Mouse (Mus musculus) midbrain, embryonic 16.5 days (tissue): ENCODE data around the gene 1810043G02Rik. TPM values are rescaled to one million over a fixed set of nuclear protein-coding genes. Genes with fewer than 3 reads are reported as not detected.

ENCODE experiments used
- ATAC-seq: fragments of 200-750 bp; cut with Nextera tagmentation; 2 replicates; pipeline ENCODE4 v1.8.0; 2017; ENCODE audit warnings: moderate TSS enrichment
- H3K27ac ChIP-seq: fragments of 300-500 bp; sonication (generic); 2 replicates; pipeline ENCODE4 v1.5.1; 2014; ENCODE audit warnings: mild to moderate bottlenecking, low read length, mixed read lengths
- H3K27me3 ChIP-seq: fragments of 300-500 bp; sonication (generic); 2 replicates; pipeline ENCODE4 v1.6.1; 2014; ENCODE audit warnings: low read depth, low read length, mixed read lengths; ENCODE audit not compliant: control insufficient read depth, insufficient read depth
- H3K36me3 ChIP-seq: fragments of 300-500 bp; sonication (generic); 2 replicates; pipeline ENCODE4 v1.6.1; 2014; ENCODE audit warnings: mild to moderate bottlenecking, low read length, moderate library complexity, mixed read lengths; ENCODE audit not compliant: control insufficient read depth, insufficient read depth
- H3K4me1 ChIP-seq: fragments of 300-500 bp; sonication (generic); 2 replicates; pipeline ENCODE4 v1.6.1; 2014; ENCODE audit warnings: mild to moderate bottlenecking, low read length, mixed read lengths; ENCODE audit not compliant: control insufficient read depth, insufficient read depth
- H3K4me2 ChIP-seq: fragments of 300-500 bp; sonication (generic); 2 replicates; pipeline ENCODE4 v1.6.1; 2014; ENCODE audit warnings: mild to moderate bottlenecking, low read length, mixed read lengths
- H3K4me3 ChIP-seq: fragments of 300-500 bp; sonication (generic); 2 replicates; pipeline ENCODE4 v1.5.1; 2014; ENCODE audit warnings: low read depth, mild to moderate bottlenecking, low read length, moderate library complexity, mixed read lengths
- H3K9ac ChIP-seq: fragments of 300-500 bp; sonication (generic); 2 replicates; pipeline ENCODE4 v1.6.1; 2014; ENCODE audit warnings: low read depth, low read length, mixed read lengths
- H3K9me3 ChIP-seq: fragments of 300-500 bp; sonication (generic); replicated peaks from 2 replicates; pipeline ENCODE4 v1.6.1; 2014; ENCODE audit warnings: mild to moderate bottlenecking, low read length, mixed read lengths; ENCODE audit not compliant: control insufficient read depth, poor library complexity, severe bottlenecking
- WGBS: fragments of 180-500 bp; shearing (Covaris S2); extraction: QIAGEN DNeasy Blood & Tissue Kit; methylation state at CpG from one replicate; pipeline ENCODE4 v1.1.7; 2014; 5-methylcytosine and 5-hydroxymethylcytosine counted together
- polyA plus RNA-seq: library from polyadenylated mRNA; unstranded; fragments of >200 nt; fragmentation: Nextera tagmentation; extraction: Ambion mirVana; gene quantifications from 2 replicates; pipeline ENCODE4 v1.2.1, GENCODE M21; 2015

The 1810043G02Rik gene
- polyA plus RNA-seq, 1 experiment from 2014 or later: 48.1 TPM

DNA sequence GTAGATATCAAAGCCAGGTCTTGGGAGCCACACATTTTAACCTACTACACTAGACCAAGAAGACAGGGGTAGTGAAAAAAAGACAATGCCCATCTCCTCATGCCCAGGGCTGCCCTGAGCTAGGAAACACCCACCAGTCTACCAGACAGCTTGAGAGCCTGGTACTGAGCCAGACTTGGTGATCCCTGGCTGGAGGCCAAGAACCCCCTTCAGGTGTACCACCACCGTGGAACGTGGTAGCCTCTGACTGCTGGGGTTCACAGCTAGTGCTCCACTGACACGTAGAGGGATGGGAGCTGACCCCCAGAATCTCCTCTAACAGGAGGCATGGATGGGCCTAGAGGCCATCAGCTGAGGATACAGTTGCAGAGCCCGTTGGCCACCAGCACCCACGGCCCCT, 21.9 kb downstream of the 1810043G02Rik start:
- 91% methylated on average over 5 of the region's 5 CpGs for WGBS

DNA sequence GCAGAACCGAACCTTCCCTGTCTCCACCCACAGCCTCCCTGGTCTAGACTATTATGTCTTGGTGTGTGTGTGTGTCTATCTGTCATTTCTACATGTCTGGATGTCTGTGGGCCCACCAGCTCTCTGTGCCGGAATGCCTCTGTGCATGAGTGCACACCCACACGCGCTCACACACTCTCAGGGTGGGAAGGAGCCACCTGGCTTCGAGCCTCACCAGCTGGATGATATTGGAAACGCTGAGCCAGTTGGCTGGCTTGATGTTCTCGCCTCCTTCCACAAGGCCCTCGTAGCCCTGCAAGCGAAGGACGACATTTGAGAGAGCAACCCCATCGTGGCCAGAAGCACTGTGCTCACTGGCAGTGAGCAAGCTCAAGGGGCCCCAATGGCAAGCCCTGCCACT, 23.5 kb downstream of the 1810043G02Rik start:
- Histone ChIP-seq H3K4me1 (peaks cover under 1% of the 10 kb centered on the region), H3K4me3 (no peak overlapping the region), H3K27ac (no peak overlapping the region), H3K9ac (no peak overlapping the region), H3K9me3 (no peaks in the 10 kb centered on the region), H3K4me2 (no peak overlapping the region), H3K27me3 (no peaks in the 10 kb centered on the region), H3K36me3 (peaks cover 32% of the 10 kb centered on the region)
- 94% methylated on average over 11 of the region's 11 CpGs for WGBS
- no peak for ATAC-seq

More for the DNA sequence above, 21.9 kb downstream of the 1810043G02Rik start:
- Histone ChIP-seq H3K27me3 (no peaks in the 10 kb centered on the region), H3K9ac (no peak overlapping the region), H3K36me3 (peaks cover 43% of the 10 kb centered on the region), H3K9me3 (no peaks in the 10 kb centered on the region), H3K4me2 (no peak overlapping the region), H3K4me1 (no peaks in the 10 kb centered on the region), H3K4me3 (no peak overlapping the region), H3K27ac (no peak overlapping the region)
- no peak for ATAC-seq

DNA sequence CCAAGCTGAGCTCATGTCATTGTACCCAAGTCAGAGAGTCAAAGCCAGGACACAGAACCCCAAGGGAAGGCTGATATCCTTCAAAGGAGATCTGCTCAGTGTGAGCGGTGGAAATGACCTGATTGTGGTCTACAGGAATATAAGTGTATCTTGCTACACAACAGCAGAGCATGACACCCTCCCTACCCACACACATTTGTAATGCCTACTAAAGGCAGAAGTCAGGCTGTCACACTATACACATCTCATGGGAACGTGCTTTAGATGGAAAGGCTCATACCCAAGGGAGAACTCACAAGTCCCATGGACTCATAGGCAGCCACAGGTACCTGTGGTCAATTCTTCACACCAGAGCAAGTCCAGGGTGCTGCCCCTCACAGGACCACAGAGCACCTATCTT, 24.0 kb downstream of the 1810043G02Rik start:
- Histone ChIP-seq H3K27ac (no peak overlapping the region), H3K36me3 (peaks cover 32% of the 10 kb centered on the region)
- no peak for ATAC-seq

DNA sequence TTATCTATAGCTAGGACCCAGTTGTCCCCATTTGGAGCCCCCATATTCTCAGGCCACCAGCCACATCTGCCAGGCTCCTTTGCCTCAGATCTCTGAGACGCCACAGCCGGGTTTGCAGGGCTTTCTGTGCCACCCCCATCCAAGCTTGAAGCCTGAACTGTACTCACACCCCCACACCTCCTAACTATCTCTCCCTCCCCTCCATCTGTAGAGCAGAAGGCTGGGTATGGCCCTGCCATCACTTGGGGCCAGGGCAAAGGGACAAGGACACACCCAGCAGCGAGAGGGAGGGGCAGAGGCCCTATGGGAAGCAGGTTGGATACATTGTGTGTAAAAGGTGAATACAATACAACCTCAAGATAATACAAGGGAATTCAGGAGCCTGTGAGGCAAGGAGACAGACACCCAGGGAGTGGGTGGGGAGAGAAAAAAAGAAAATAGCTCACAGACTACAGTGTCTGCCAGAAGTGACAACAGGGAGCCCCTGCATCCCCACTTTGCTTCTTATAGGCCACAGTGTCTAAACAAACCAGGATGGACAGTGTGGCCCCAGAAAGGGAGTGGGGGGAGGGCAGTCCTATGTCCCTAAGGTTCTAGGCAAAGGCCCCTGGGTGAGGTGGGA, 26.3 kb downstream of the 1810043G02Rik start:
- no peak for ATAC-seq
- Histone ChIP-seq H3K36me3 (peaks cover 29% of the 10 kb centered on the region), H3K9ac (no peak overlapping the region), H3K4me2 (no peak overlapping the region), H3K4me1 (peaks cover 21% of the 10 kb centered on the region), H3K27me3 (no peaks in the 10 kb centered on the region), H3K4me3 (no peak overlapping the region), H3K9me3 (no peaks in the 10 kb centered on the region), H3K27ac (no peak overlapping the region)
- 88% methylated on average over 3 of the region's 3 CpGs for WGBS

More for the DNA sequence above, 24.0 kb downstream of the 1810043G02Rik start:
- H3K4me2 ChIP-seq: no peak overlapping the region
- WGBS: 92% methylated on average over 2 of the region's 2 CpGs
- no peaks in the 10 kb centered on the region for H3K9me3 ChIP-seq
- peaks cover 6% of the 10 kb centered on the region for H3K4me1 ChIP-seq
- no peak overlapping the region for H3K4me3 ChIP-seq
- no peaks in the 10 kb centered on the region for H3K27me3 ChIP-seq
- H3K9ac ChIP-seq: no peak overlapping the region

DNA sequence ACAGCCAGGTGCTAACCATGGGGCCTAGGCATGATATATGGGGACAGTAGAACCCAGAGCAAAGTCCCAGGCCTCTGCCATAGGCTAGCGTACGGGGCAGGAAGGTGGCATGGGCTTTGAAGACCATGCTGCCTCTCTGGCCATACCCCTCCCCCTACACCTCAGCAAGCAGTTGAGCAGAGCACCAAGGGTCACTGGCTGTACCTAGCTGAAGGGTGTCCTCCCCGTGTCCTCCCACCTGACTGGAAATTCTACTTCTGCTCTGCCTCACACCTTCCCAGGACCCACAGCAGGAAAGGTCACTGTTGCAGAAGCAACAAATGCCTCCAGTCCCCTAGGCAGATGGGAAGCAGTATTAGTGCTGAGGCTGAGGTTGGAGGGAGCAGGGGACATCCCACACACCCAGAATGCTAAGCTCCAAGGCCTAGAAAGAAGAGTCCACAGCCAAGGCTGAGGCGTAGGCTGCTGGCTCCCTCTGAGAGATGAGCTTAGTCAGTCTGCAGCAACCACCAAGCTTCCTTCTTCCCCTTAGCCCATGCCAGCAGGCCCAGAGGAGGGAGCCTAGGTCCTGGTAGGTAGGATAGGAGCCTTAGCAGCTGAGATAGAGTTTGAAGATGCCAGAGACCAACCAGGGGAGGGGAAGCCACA, 27.6 kb downstream of the 1810043G02Rik start:
- no peak overlapping the region for H3K27ac ChIP-seq
- no peak overlapping the region for H3K4me2 ChIP-seq
- no peak for ATAC-seq
- peaks cover 16% of the 10 kb centered on the region for H3K36me3 ChIP-seq
- H3K4me1 ChIP-seq: peaks cover 21% of the 10 kb centered on the region
- no peak overlapping the region for H3K4me3 ChIP-seq
- H3K9me3 ChIP-seq: no peaks in the 10 kb centered on the region
- no peak overlapping the region for H3K9ac ChIP-seq
- H3K27me3 ChIP-seq: no peaks in the 10 kb centered on the region
- 94% methylated on average over 4 of the region's 4 CpGs for WGBS

DNA sequence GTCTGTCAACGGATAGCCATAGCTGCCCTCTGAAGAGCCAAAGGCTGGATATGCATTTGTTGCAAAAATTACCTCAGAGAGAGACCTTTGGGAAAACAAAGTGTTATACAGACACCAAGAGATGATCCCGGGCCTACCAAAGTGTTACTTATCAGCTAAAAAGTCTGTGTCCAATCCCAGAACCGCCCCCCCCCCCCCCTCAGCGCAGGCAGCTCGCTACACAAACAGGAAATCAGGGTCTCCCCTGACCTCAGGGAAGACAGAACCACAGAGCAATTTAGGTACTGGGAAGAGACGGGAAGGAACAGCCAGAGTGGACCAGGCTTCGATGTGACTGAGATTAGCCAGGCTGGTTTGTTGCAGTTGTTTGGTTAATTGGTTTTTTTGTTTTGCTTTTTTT, 28.9 kb downstream of the 1810043G02Rik start:
- peaks cover 21% of the 10 kb centered on the region for H3K4me1 ChIP-seq
- H3K27me3 ChIP-seq: no peaks in the 10 kb centered on the region
- peaks cover 6% of the 10 kb centered on the region; the same call in 1 of the 2 replicates for H3K36me3 ChIP-seq
- H3K4me2 ChIP-seq: peak overlapping the region; percentile 0; the same call in 1 of the 2 replicates
- no peak overlapping the region for H3K27ac ChIP-seq
- no peak for ATAC-seq
- no peak overlapping the region for H3K9ac ChIP-seq
- no peaks in the 10 kb centered on the region for H3K9me3 ChIP-seq
- WGBS: 66% methylated on average over 7 of the region's 7 CpGs
- no peak overlapping the region for H3K4me3 ChIP-seq

DNA sequence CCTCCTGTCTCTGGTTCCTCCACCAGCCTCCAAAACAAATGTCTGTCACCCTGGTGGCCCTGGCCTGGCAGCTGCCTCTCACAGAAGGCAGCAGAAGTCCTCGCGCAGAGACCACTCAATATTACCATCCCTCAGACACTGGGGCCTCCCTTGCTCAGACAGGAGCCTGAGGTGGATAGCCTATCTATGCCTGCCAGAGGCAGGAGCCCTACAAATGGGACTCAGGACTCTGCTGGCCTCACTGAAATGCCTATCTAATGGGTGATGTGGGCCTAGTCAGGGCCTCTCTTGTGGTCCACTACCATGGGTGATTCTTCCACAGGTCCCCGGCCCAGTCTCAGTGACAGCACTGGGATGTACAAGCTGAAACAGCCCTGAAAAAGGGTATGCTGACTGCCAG, 29.8 kb downstream of the 1810043G02Rik start:
- Histone ChIP-seq H3K36me3 (no peaks in the 10 kb centered on the region), H3K4me1 (peaks cover 21% of the 10 kb centered on the region), H3K4me2 (peak overlapping the region; percentile 83), H3K4me3 (peak overlapping the region; percentile 82), H3K9me3 (no peaks in the 10 kb centered on the region), H3K27ac (no peak overlapping the region), H3K27me3 (no peaks in the 10 kb centered on the region), H3K9ac (peak overlapping the region; percentile 94)
- ATAC-seq: no peak
- WGBS: 76% methylated on average over 3 of the region's 3 CpGs

DNA sequence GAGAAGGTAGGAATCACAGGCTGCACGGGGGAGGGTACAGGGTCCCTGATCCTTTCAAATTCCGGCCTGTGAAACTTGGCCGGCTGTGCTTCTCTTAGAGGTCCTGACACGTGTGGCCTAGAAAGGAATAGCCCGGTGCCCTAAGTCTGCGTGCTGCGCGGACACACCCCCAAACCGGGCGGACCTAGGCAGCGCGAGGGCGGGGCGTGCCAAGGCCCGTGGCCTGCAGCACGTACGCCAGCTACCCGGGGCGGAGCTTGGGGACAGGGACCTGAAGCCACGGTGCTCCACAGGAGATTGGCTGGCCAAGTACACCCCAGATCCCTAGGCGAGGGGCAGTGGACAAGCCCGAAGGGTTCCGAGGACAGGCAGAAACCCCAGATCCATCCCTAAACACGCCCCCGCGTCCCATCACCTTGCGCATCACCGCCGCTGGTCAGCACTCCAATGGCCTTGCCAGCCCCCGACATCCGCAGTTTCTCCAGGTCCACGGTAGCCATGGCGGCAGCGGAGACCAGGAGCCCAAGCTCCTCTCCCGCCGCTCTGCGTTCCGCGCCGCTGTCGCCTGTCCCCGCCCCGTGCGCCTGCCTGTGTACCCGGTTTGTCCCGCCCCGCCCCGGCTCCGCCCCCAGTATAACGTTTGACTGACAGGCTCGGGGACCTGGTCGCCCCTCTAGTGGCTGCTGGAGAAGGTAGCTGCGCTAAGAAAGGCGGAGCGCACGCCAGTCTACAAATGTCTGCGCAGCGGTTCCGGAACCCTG, 31.0 kb downstream of the 1810043G02Rik start:
- Histone ChIP-seq H3K9me3 (no peaks in the 10 kb centered on the region), H3K4me3 (peak overlapping the region; percentile 82), H3K4me1 (peaks cover 21% of the 10 kb centered on the region), H3K27me3 (no peaks in the 10 kb centered on the region), H3K36me3 (no peaks in the 10 kb centered on the region), H3K4me2 (peak overlapping the region; percentile 83), H3K27ac (peak overlapping the region; percentile 95), H3K9ac (peak overlapping the region; percentile 94)
- 0% methylated on average over 59 of the region's 59 CpGs for WGBS
- peak; percentile 97 for ATAC-seq

DNA sequence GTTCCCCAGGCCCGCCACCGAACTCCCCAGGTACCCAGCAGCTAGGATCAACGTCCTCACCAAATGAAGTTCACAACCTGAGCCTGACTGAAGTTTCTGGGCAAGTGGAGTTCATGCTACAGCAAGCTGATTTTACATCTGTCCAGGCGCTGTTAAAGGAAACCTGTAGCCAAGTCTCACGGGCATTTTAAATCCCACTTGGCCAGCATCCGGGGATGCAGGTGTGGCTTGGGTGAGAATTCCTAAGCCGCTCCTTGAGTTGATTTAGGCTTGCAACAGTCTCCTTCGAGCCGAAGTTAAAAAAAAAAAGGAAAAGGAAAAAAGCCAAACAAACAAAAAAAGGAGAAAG, 31.6 kb downstream of the 1810043G02Rik start, which contains the start of gene Pfkl:
Gene Pfkl (minus strand): TSS at position 139 of the 349 bp plus-strand sequence.
- peak within 1 kb of the TSS; percentile 95 for H3K27ac ChIP-seq
- peak within 1 kb of the TSS; percentile 82 for H3K4me3 ChIP-seq
- H3K36me3 ChIP-seq: no peaks in the 10 kb centered on the region
- peaks cover 21% of the 10 kb centered on the region for H3K4me1 ChIP-seq
- ATAC-seq: no peak; the same call in 1 of the 2 replicates
- H3K9me3 ChIP-seq: no peaks in the 10 kb centered on the region
- WGBS: under 1% methylated on average over 9 of the region's 9 CpGs
- H3K9ac ChIP-seq: peak within 1 kb of the TSS; percentile 94
- H3K4me2 ChIP-seq: peak within 1 kb of the TSS; percentile 83
- H3K27me3 ChIP-seq: no peaks in the 10 kb centered on the region
